Mouse (Mus musculus): Measurements from ENCODE around the gene Trim61.

Gene Trim61

GRCm38 (mm10) chr8:64983150-64983897, 35.0 kb downstream of the Trim61 start:
- peak; percentile 67 to 71 for DNase-seq

Measured in cerebellum, postnatal 10 days (tissue).